Mouse (Mus musculus): ENCODE measurements at regions not wholly inside any gene's neighbourhood (a gene's known extent, or its start where the extent isn't known, plus 50 kb on each side); places are given as distances from the start of the nearest gene placed in this dataset.
A peak's percentile ranks its signal among the peaks of the same experiment; 100 is the strongest.
"Not testable (repeated sequence)": the region's sequence is repeated elsewhere in the genome, so short reads cannot be mapped to it uniquely, and the experiment has no call there.

- DNase-seq (ENCODE audit: low read depth) = not testable (repeated sequence)
Observed at GRCm38 (mm10) chr14:124801589-124801988, 124.7 kb upstream of the Fgf14 start.

GRCm38 (mm10) chr14:124800421-124800820, 123.5 kb upstream of the Fgf14 start:
- DNase-seq (ENCODE audit: low read depth) = peak; percentile 2

- DNase-seq (ENCODE audit: low read depth) = no peak
Observed at GRCm38 (mm10) chr14:124775402-124775801, 98.5 kb upstream of the Fgf14 start.

- DNase-seq (ENCODE audit: low read depth) = no peak
Observed at GRCm38 (mm10) chr14:124767996-124768395, 91.1 kb upstream of the Fgf14 start.

GRCm38 (mm10) chr14:124767234-124767633, 90.3 kb upstream of the Fgf14 start:
- no peak for DNase-seq (ENCODE audit: low read depth)

- no peak for DNase-seq (ENCODE audit: low read depth)
Observed at GRCm38 (mm10) chr14:124742491-124742890, 65.6 kb upstream of the Fgf14 start.

All from induced T-regulatory cell, adult 2 months (primary cell).